Mouse (Mus musculus) MEL (cell line): ENCODE results near the gene Ppfibp1.

ENCODE experiments used
- CTCF ChIP-seq, 3 experiments: IDR thresholded peaks in 2 of 3; conservative IDR thresholded peaks in 1 of 3; 2 replicates each; pipeline ENCODE4 v1.5.1; 2011 to 2012; ENCODE audit warnings: low read length in 3 of 3, low read depth in 2 of 3, mild to moderate bottlenecking in 2 of 3, improper control_type of control experiment in 1 of 3, inconsistent platforms in 1 of 3, mixed read lengths in 1 of 3, moderate library complexity in 1 of 3; ENCODE audit not compliant: control insufficient read depth in 1 of 3, insufficient read depth in 1 of 3, poor library complexity in 1 of 3, severe bottlenecking in 1 of 3
- KAT2A ChIP-seq: conservative IDR thresholded peaks from 2 replicates; pipeline ENCODE4 v1.6.1; 2012; ENCODE audit warnings: low read depth, low read length, improper control_type of control experiment, inconsistent platforms
- MXI1 ChIP-seq: IDR thresholded peaks from 2 replicates; pipeline ENCODE4 v1.6.1; 2011; ENCODE audit warnings: mild to moderate bottlenecking, low read depth, low read length, improper control_type of control experiment
- MYC ChIP-seq: IDR thresholded peaks from 2 replicates; pipeline ENCODE4 v1.6.1; 2011; ENCODE audit warnings: low read depth, mild to moderate bottlenecking, low read length, improper control_type of control experiment, moderate library complexity
- POLR2A ChIP-seq, 2 experiments: IDR thresholded peaks; 2 replicates each; pipeline ENCODE4 v1.6.1; 2011 to 2012; ENCODE audit warnings: low read length in 2 of 2, mild to moderate bottlenecking in 2 of 2, control low read depth in 1 of 2, improper control_type of control experiment in 1 of 2, low read depth in 1 of 2, moderate library complexity in 1 of 2; ENCODE audit not compliant: control insufficient read depth in 1 of 2, insufficient read depth in 1 of 2, poor library complexity in 1 of 2
- POLR2AphosphoS2 ChIP-seq: IDR thresholded peaks from 2 replicates; pipeline ENCODE4 v1.6.1; 2011; ENCODE audit warnings: low read length, improper control_type of control experiment
- POLR2AphosphoS5 ChIP-seq: IDR thresholded peaks from 2 replicates; pipeline ENCODE4 v1.6.1; 2012; ENCODE audit warnings: low read depth, borderline replicate concordance, mild to moderate bottlenecking, inconsistent platforms, low read length, moderate library complexity, mixed read lengths
- RCOR1 ChIP-seq: IDR thresholded peaks from 2 replicates; pipeline ENCODE4 v1.6.1; 2012; ENCODE audit warnings: low read depth, mild to moderate bottlenecking, inconsistent platforms, low read length, improper control_type of control experiment
- SIN3A ChIP-seq: IDR thresholded peaks from 2 replicates; pipeline ENCODE4 v1.6.1; 2012; ENCODE audit warnings: low read length, improper control_type of control experiment, inconsistent platforms
- ZC3H11A ChIP-seq: IDR thresholded peaks from 2 replicates; pipeline ENCODE4 v1.6.1; 2012; ENCODE audit warnings: low read depth, mild to moderate bottlenecking, inconsistent platforms, low read length, improper control_type of control experiment
- ZNF384 ChIP-seq: IDR thresholded peaks from 2 replicates; pipeline ENCODE4 v1.6.1; 2012; ENCODE audit warnings: low read depth, mild to moderate bottlenecking, inconsistent platforms, low read length, improper control_type of control experiment

- TF ChIP-seq POLR2AphosphoS5 (no peak), POLR2AphosphoS2 (no peak), CTCF (IDR thresholded peaks at IDR 0.05 in 2 of 3, conservative IDR thresholded peaks at IDR 0.05 in 1 of 3; ENCODE audit: control insufficient read depth in 1 of 3, insufficient read depth in 1 of 3, low read depth in 2 of 3, low read length in 3 of 3, poor library complexity in 1 of 3, severe bottlenecking in 1 of 3) (no peak), ZC3H11A (no peak), SIN3A (no peak), POLR2A (IDR thresholded peaks at IDR 0.05; ENCODE audit: control insufficient read depth in 1 of 2, insufficient read depth in 1 of 2, low read depth in 1 of 2, low read length in 2 of 2, poor library complexity in 1 of 2) (no peak), KAT2A (no peak), RCOR1 (no peak), MYC (no peak), MXI1 (no peak), ZNF384 (no peak)
These were observed 91.7 kb downstream of the Ppfibp1 start for GRCm38 (mm10) chr6:146979953-146980352.
